Mouse (Mus musculus) lung, postnatal 0 days (tissue): Measurements from ENCODE around the gene Surf6. TPM values are rescaled to one million over a fixed set of nuclear protein-coding genes. Genes with fewer than 3 reads are reported as not detected.

Source experiments
- ATAC-seq: fragments of 200-750 bp; cut with Nextera tagmentation; 2 replicates; pipeline ENCODE4 v1.8.0; 2017; ENCODE audit warnings: moderate library complexity
- DNase-seq: peaks from one replicate; pipeline ENCODE4 v3.0.0-alpha.2; 2016; ENCODE audit warnings: low spot score
- H3K27ac ChIP-seq: fragments of 300-500 bp; sonication (generic); 2 replicates; pipeline ENCODE4 v1.5.1; 2014; ENCODE audit warnings: antibody characterized with exemption, mild to moderate bottlenecking, low read length, mixed read lengths
- H3K27me3 ChIP-seq: fragments of 300-500 bp; sonication (generic); replicated peaks from 2 replicates; pipeline ENCODE4 v1.6.1; 2014; ENCODE audit warnings: low read length, mixed read lengths; ENCODE audit not compliant: insufficient read depth
- H3K36me3 ChIP-seq: fragments of 300-500 bp; sonication (generic); 2 replicates; pipeline ENCODE4 v1.6.1; 2014; ENCODE audit warnings: low read length, mixed read lengths; ENCODE audit not compliant: insufficient read depth
- H3K4me1 ChIP-seq: fragments of 300-500 bp; sonication (generic); 2 replicates; pipeline ENCODE4 v1.6.1; 2014; ENCODE audit warnings: antibody characterized with exemption, low read depth, low read length, mixed read lengths; ENCODE audit not compliant: insufficient read depth
- H3K4me2 ChIP-seq: fragments of 300-500 bp; sonication (generic); replicated peaks from 2 replicates; pipeline ENCODE4 v1.6.1; 2014; ENCODE audit warnings: low read depth, mild to moderate bottlenecking, low read length, moderate library complexity, mixed read lengths
- H3K4me3 ChIP-seq: fragments of 300-500 bp; sonication (generic); 2 replicates; pipeline ENCODE4 v1.5.1; 2014; ENCODE audit warnings: low read depth, low read length
- H3K9ac ChIP-seq: fragments of 300-500 bp; sonication (generic); replicated peaks from 2 replicates; pipeline ENCODE4 v1.6.1; 2014; ENCODE audit warnings: low read depth, mild to moderate bottlenecking
- H3K9me3 ChIP-seq: fragments of 300-500 bp; sonication (generic); 2 replicates; pipeline ENCODE4 v1.6.1; 2016; ENCODE audit warnings: low read length, mixed read lengths
- CTCF ChIP-seq: IDR thresholded peaks from 2 replicates; pipeline ENCODE4 v1.5.1; 2016; ENCODE audit warnings: antibody characterized with exemption, mild to moderate bottlenecking
- EP300 ChIP-seq: IDR thresholded peaks from 2 replicates; pipeline ENCODE4 v1.6.1; 2016; ENCODE audit warnings: antibody characterized with exemption, mild to moderate bottlenecking, control low read depth
- WGBS: fragments of 180-500 bp; shearing (Covaris S2); extraction: QIAGEN DNeasy Blood & Tissue Kit; methylation state at CpG from one replicate; pipeline ENCODE4 v1.1.7; 2014; 5-methylcytosine and 5-hydroxymethylcytosine counted together
- polyA plus RNA-seq: library from polyadenylated mRNA; unstranded; fragments of >200 nt; fragmentation: Nextera tagmentation; extraction: Ambion mirVana; gene quantifications from 2 replicates; pipeline ENCODE4 v1.2.1, GENCODE M21; 2015

The Surf6 gene
- polyA plus RNA-seq, 1 experiment from 2014 or later: 11.8 TPM

- no peak within 1 kb of the TSS for H3K4me2 ChIP-seq
- DNase-seq (no peak), ATAC-seq (no peak)
- no peak within 1 kb of the TSS for H3K27ac ChIP-seq
- no peaks in the 10 kb centered on the region for H3K27me3 ChIP-seq
- H3K36me3 ChIP-seq: no peaks in the 10 kb centered on the region
- H3K4me1 ChIP-seq: no peaks in the 10 kb centered on the region
- WGBS: 57% methylated on average over 3 of the region's 3 CpGs
- no peaks in the 10 kb centered on the region for H3K9me3 ChIP-seq
- no peak within 1 kb of the TSS for H3K9ac ChIP-seq
- TF ChIP-seq EP300 (no peak), CTCF (no peak)
- H3K4me3 ChIP-seq: no peak within 1 kb of the TSS
Measured at GRCm38 (mm10) chr2:26864879-26865278, 37.8 kb downstream of the Surf6 start, which contains the start of gene Abo. Gene Abo (minus strand): TSS chr2:26864979.

GRCm38 (mm10) chr2:26862856-26863255 is 39.8 kb downstream of the Surf6 start:
- no peak overlapping the region for H3K4me3 ChIP-seq
- H3K27me3 ChIP-seq: no peaks in the 10 kb centered on the region
- H3K9ac ChIP-seq: no peak overlapping the region
- H3K4me1 ChIP-seq: no peaks in the 10 kb centered on the region
- H3K27ac ChIP-seq: no peak overlapping the region
- no peaks in the 10 kb centered on the region for H3K9me3 ChIP-seq
- ATAC-seq: no peak
- DNase-seq: no peak
- H3K4me2 ChIP-seq: no peak overlapping the region
- TF ChIP-seq EP300 (no peak), CTCF (no peak)
- no peaks in the 10 kb centered on the region for H3K36me3 ChIP-seq
- 58% methylated on average over 3 of the region's 3 CpGs for WGBS

- H3K4me1 ChIP-seq: no peaks in the 10 kb centered on the region
- 0 out of 2 replicates have a peak, but pooled peaks have one; percentile 25 for ATAC-seq
- H3K9me3 ChIP-seq: no peaks in the 10 kb centered on the region
- no peak overlapping the region for H3K9ac ChIP-seq
- H3K36me3 ChIP-seq: no peaks in the 10 kb centered on the region
- DNase-seq: peak; percentile 58
- 53% methylated on average over 2 of the region's 2 CpGs for WGBS
- H3K27ac ChIP-seq: no peak overlapping the region
- no peak overlapping the region for H3K4me2 ChIP-seq
- TF ChIP-seq EP300 (no peak), CTCF (peak; percentile 71)
- H3K4me3 ChIP-seq: no peak overlapping the region
- H3K27me3 ChIP-seq: no peaks in the 10 kb centered on the region
Measured at GRCm38 (mm10) chr2:26847706-26848105, 55.0 kb downstream of the Surf6 start.

Other genes starting within 250 kb of the Surf6 start
- not detected in 2 replicates for gene Lcn4, start 231.6 kb downstream of the Surf6 start, polyA plus RNA-seq
- not detected in 2 replicates for gene Abo, start 37.9 kb downstream of the Surf6 start, polyA plus RNA-seq
- 32.6 and 33.8 TPM in 2 replicates for gene Med22, start 7.8 kb upstream of the Surf6 start, polyA plus RNA-seq
- 380 and 417 TPM in 2 replicates for gene Rpl7a, start 7.9 kb upstream of the Surf6 start, polyA plus RNA-seq
- 23.0 and 23.8 TPM in 2 replicates for gene Surf2, start 13.5 kb upstream of the Surf6 start, polyA plus RNA-seq
- gene Surf1, start 13.7 kb upstream of the Surf6 start, polyA plus RNA-seq: 59.6 and 59.7 TPM in 2 replicates
- 167 and 171 TPM in 2 replicates for gene Surf4, start 31.0 kb upstream of the Surf6 start, polyA plus RNA-seq
- gene Stkld1, start 31.2 kb upstream of the Surf6 start, polyA plus RNA-seq: 0.13 and 0.24 TPM in 2 replicates
- gene Rexo4, start 61.5 kb upstream of the Surf6 start, polyA plus RNA-seq: 21.4 and 22.1 TPM in 2 replicates
- 0.26 TPM in 2 replicates for gene Adamts13, start 70.5 kb upstream of the Surf6 start, polyA plus RNA-seq
- 39.9 and 42.1 TPM in 2 replicates for gene Cacfd1, start 107.0 kb upstream of the Surf6 start, polyA plus RNA-seq
- 1.1 and 1.3 TPM in 2 replicates for gene Slc2a6, start 125.1 kb upstream of the Surf6 start, polyA plus RNA-seq
- gene Mymk, start 169.3 kb upstream of the Surf6 start, polyA plus RNA-seq: 0.36 and 0.76 TPM in 2 replicates
- 50.6 and 52.3 TPM in 2 replicates for gene Adamtsl2, start 176.5 kb upstream of the Surf6 start, polyA plus RNA-seq
- 0.26 and 0.43 TPM in 2 replicates for gene Fam163b, start 239.6 kb upstream of the Surf6 start, polyA plus RNA-seq